Mouse (Mus musculus) forebrain, embryonic 15.5 days (tissue): ENCODE data around the gene Klhl5. TPM values are rescaled to one million over a fixed set of nuclear protein-coding genes. Genes with fewer than 3 reads are reported as not detected.
"Not testable (repeated sequence)": the region's sequence is repeated elsewhere in the genome, so short reads cannot be mapped to it uniquely, and the experiment has no call there.

ENCODE experiments used
- ATAC-seq: fragments of 200-750 bp; cut with Nextera tagmentation; replicated peaks from 2 replicates; pipeline ENCODE4 v1.8.0; 2017; ENCODE audit warnings: mild to moderate bottlenecking, moderate TSS enrichment, moderate library complexity
- H3K27ac ChIP-seq: fragments of 300-500 bp; sonication (generic); replicated peaks from 2 replicates; pipeline ENCODE4 v1.5.1; 2015; ENCODE audit warnings: mild to moderate bottlenecking, inconsistent platforms
- H3K27me3 ChIP-seq: fragments of 300-500 bp; sonication (generic); 2 replicates; pipeline ENCODE4 v1.6.1; 2015; ENCODE audit warnings: inconsistent platforms
- H3K36me3 ChIP-seq: fragments of 300-500 bp; sonication (generic); 2 replicates; pipeline ENCODE4 v1.6.1; 2015; ENCODE audit warnings: mild to moderate bottlenecking, inconsistent platforms
- H3K4me1 ChIP-seq: fragments of 300-500 bp; sonication (generic); 2 replicates; pipeline ENCODE4 v1.6.1; 2015; ENCODE audit warnings: inconsistent platforms
- H3K4me2 ChIP-seq: fragments of 300-500 bp; sonication (generic); replicated peaks from 2 replicates; pipeline ENCODE4 v1.6.1; 2015; ENCODE audit warnings: mild to moderate bottlenecking, inconsistent platforms
- H3K4me3 ChIP-seq: fragments of 300-500 bp; sonication (generic); 2 replicates; pipeline ENCODE4 v1.5.1; 2015; ENCODE audit warnings: mild to moderate bottlenecking, inconsistent platforms
- H3K9ac ChIP-seq: fragments of 300-500 bp; sonication (generic); replicated peaks from 2 replicates; pipeline ENCODE4 v1.6.1; 2015; ENCODE audit warnings: mild to moderate bottlenecking, inconsistent platforms
- H3K9me3 ChIP-seq: fragments of 300-500 bp; sonication (generic); 2 replicates; pipeline ENCODE4 v1.6.1; 2016; ENCODE audit warnings: inconsistent platforms
- WGBS: fragments of 180-500 bp; shearing (Covaris S2); methylation state at CpG from one replicate; pipeline ENCODE4 v1.1.7; 2015; ENCODE audit warnings: mixed read lengths; 5-methylcytosine and 5-hydroxymethylcytosine counted together
- polyA plus RNA-seq: library from polyadenylated mRNA; unstranded; fragments of >200 nt; fragmentation: Nextera tagmentation; extraction: Ambion mirVana; gene quantifications from 2 replicates; pipeline ENCODE4 v1.2.1, GENCODE M21; 2015

Klhl5 gene
- polyA plus RNA-seq, 1 experiment from 2014 or later = 60.4 TPM

DNA sequence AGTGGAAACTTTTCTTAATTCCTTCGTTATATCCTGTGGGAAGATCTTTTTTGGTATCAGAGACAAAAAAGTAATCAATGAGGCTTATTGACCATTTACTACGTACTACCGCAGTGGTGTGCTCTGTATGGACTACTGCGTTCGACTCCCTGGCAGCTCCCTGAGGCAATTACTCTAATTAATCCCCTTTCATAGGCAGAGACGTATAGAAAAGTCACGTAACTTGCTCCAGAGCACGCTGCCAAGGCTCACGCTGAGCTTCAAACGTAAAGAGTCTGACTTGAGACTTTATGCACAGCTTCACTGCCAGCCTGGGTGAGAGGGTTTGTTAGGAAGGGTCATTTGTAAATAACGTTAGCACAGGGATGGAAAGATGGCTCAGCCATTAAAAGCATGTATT is 7.3 kb upstream of the Klhl5 start:
- H3K4me2 ChIP-seq = no peak overlapping the region
- H3K9ac ChIP-seq = no peak overlapping the region
- no peak overlapping the region for H3K4me3 ChIP-seq
- no peak overlapping the region for H3K27ac ChIP-seq
- H3K9me3 ChIP-seq = no peaks in the 10 kb centered on the region
- ATAC-seq = no peak
- WGBS = 5% methylated on average over 11 of the region's 11 CpGs
- no peaks in the 10 kb centered on the region for H3K36me3 ChIP-seq
- no peaks in the 10 kb centered on the region for H3K27me3 ChIP-seq
- H3K4me1 ChIP-seq = 0 out of 2 replicates have a peak, but pooled peaks cover 3% of the 10 kb centered on the region

DNA sequence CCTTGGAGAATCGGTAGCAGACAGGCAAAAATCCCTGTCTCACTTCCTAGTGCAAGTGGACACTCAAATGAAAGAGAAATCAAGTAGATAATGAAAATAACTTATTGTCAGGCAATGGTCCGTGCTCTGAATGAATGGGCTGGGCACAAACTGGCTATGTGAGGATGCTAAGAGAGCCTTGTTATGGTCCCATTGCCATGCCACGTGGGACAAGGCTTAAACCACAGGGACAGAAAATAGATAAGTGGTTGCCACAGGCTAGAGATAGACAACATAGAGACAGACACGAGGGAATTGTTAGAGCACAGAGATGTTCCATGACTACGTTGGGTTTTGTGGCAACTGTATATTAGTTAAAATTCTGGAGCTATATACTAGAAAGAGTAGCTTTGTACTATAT is 6.1 kb upstream of the Klhl5 start:
- no peaks in the 10 kb centered on the region for H3K36me3 ChIP-seq
- no peaks in the 10 kb centered on the region for H3K9me3 ChIP-seq
- H3K9ac ChIP-seq = no peak overlapping the region
- no peak overlapping the region for H3K4me3 ChIP-seq
- no peak overlapping the region for H3K4me2 ChIP-seq
- H3K27me3 ChIP-seq = no peaks in the 10 kb centered on the region
- WGBS = 85% methylated on average over 5 of the region's 5 CpGs
- no peak overlapping the region for H3K27ac ChIP-seq
- 0 out of 2 replicates have a peak, but pooled peaks cover 3% of the 10 kb centered on the region for H3K4me1 ChIP-seq
- no peak for ATAC-seq

- H3K9ac ChIP-seq = no peak overlapping the region
- 90% methylated on average over 6 of the region's 6 CpGs for WGBS
- 0 out of 2 replicates have a peak, but pooled peaks cover 3% of the 10 kb centered on the region for H3K4me1 ChIP-seq
- no peak for ATAC-seq
- H3K27ac ChIP-seq = no peak overlapping the region
- no peak overlapping the region for H3K4me3 ChIP-seq
- H3K9me3 ChIP-seq = no peaks in the 10 kb centered on the region
- H3K36me3 ChIP-seq = no peaks in the 10 kb centered on the region
- H3K4me2 ChIP-seq = no peak overlapping the region
- H3K27me3 ChIP-seq = no peaks in the 10 kb centered on the region
Measured at GRCm38 (mm10) chr5:65101621-65102020, 5.7 kb upstream of the Klhl5 start.

DNA sequence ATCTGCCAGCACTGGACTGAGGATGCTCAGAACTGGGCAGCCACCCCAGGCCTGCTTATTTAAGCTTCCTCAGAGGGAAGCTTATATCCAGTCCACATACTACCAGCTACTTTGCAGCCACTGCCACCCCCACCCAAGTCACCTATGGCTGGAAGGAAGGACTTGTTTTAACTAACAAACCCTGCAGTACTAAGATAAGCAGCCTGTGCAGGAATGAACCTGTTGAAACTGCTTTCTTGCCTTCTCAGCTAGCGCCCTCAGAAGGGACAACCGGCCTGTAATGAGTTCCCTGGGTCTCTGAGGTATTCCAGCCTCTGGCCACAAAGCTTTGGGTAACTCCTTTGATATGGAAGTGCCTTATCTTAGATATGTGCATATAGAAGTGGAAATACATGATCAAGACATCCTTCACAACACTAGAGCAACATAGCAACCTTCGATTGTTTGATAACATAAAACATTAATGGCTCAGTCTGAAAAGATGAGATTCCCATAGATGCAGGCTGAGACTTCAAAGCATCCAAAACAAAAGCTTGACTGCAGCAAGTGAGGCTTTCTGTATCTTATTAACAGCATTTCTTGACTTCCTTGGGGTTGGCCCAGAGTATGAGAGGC is 5.2 kb upstream of the Klhl5 start:
- no peak overlapping the region for H3K27ac ChIP-seq
- H3K27me3 ChIP-seq = no peaks in the 10 kb centered on the region
- 0 out of 2 replicates have a peak, but pooled peaks cover 8% of the 10 kb centered on the region for H3K4me1 ChIP-seq
- H3K9ac ChIP-seq = no peak overlapping the region
- no peaks in the 10 kb centered on the region for H3K36me3 ChIP-seq
- no peaks in the 10 kb centered on the region for H3K9me3 ChIP-seq
- H3K4me3 ChIP-seq = no peak overlapping the region
- ATAC-seq = no peak
- no peak overlapping the region for H3K4me2 ChIP-seq
- WGBS = 65% methylated on average over 3 of the region's 3 CpGs

GRCm38 (mm10) chr5:65102641-65103042 is 4.7 kb upstream of the Klhl5 start:
- no peak for ATAC-seq
- no peaks in the 10 kb centered on the region for H3K27me3 ChIP-seq
- no peak overlapping the region for H3K4me2 ChIP-seq
- 0 out of 2 replicates have a peak, but pooled peaks cover 9% of the 10 kb centered on the region for H3K4me1 ChIP-seq
- no peak overlapping the region for H3K27ac ChIP-seq
- no peaks in the 10 kb centered on the region for H3K9me3 ChIP-seq
- WGBS = 36% methylated on average over 10 of the region's 10 CpGs
- no peaks in the 10 kb centered on the region for H3K36me3 ChIP-seq
- H3K9ac ChIP-seq = no peak overlapping the region
- H3K4me3 ChIP-seq = no peak overlapping the region

DNA sequence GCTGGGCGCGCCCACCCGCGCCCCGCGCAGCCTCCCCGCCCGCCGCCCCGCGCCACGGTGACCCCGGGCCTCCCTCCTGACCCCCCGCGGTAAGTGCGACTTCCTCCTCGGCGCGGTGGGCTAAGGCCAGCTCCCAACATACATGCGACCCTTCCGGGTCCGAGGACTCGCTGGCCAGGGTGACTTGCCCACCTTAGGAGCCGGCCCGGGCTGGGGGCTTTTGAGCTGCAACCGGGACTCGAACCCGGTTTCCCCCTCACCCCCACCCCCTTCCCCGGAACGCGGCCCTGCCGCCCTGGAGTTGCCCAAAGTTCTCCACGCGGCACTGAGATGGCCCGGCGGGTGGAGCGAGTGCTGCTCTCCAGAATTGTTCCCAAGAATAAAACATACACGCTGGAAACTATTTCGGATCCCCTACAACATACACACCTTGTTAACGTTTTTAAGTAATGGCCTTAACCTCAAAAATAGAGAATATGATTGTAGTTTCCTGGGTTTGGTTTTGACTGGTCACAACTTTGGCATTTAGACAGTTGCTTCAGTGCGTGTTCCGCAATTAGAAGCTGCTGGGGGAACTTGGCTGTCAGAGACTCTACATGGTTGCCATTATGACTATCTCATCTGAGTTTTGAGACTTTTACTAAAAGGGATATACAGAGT is 564 bp downstream of the Klhl5 start:
- peak overlapping the region; percentile 85 for H3K4me2 ChIP-seq
- H3K27ac ChIP-seq = peak overlapping the region; percentile 36
- H3K9me3 ChIP-seq = no peaks in the 10 kb centered on the region

GRCm38 (mm10) chr5:65112225-65112624 is 4.9 kb downstream of the Klhl5 start:
- not testable (repeated sequence) for H3K4me2 ChIP-seq, H3K9ac ChIP-seq, H3K4me1 ChIP-seq, H3K36me3 ChIP-seq, H3K9me3 ChIP-seq, H3K4me3 ChIP-seq, H3K27ac ChIP-seq, ATAC-seq, H3K27me3 ChIP-seq
- WGBS = 68% methylated on average over 3 of the region's 3 CpGs

More for the DNA sequence above, 564 bp downstream of the Klhl5 start:
- H3K4me1 ChIP-seq = peaks cover 12% of the 10 kb centered on the region; the same call in 1 of the 2 replicates
- ATAC-seq = no peak; the same call in none of the 2 replicates
- WGBS = 3% methylated on average over 31 of the region's 42 CpGs
- no peaks in the 10 kb centered on the region for H3K36me3 ChIP-seq
- H3K9ac ChIP-seq = peak overlapping the region; percentile 77
- peak overlapping the region; percentile 66 for H3K4me3 ChIP-seq
- H3K27me3 ChIP-seq = no peaks in the 10 kb centered on the region

DNA sequence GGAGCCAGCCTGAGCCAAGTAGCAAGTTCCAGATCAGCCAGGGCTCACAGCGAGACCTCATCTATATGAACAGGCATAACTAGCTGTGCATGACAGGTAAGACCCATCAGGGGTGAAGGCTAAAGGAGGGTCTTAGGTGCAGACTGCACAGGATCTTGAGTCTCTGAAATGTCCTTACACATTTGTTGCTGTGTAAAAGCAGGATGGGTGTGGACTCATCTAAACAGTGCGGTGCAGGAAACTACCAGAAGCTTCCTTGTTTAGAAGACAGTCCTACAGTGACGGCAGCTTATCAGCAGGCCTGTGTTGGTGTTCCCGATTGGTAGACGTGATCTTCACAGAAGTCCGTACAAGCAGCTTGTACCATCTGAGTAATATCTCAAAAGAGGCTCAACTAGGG is 6.0 kb downstream of the Klhl5 start:
- Histone ChIP-seq H3K4me3 (no peak overlapping the region), H3K4me1 (peaks cover 2% of the 10 kb centered on the region; the same call in 1 of the 2 replicates), H3K36me3 (0 out of 2 replicates have a peak, but pooled peaks cover 3% of the 10 kb centered on the region), H3K9ac (no peak overlapping the region), H3K9me3 (no peaks in the 10 kb centered on the region), H3K27ac (no peak overlapping the region), H3K27me3 (no peaks in the 10 kb centered on the region), H3K4me2 (no peak overlapping the region)
- 94% methylated on average over 6 of the region's 6 CpGs for WGBS
- no peak for ATAC-seq

DNA sequence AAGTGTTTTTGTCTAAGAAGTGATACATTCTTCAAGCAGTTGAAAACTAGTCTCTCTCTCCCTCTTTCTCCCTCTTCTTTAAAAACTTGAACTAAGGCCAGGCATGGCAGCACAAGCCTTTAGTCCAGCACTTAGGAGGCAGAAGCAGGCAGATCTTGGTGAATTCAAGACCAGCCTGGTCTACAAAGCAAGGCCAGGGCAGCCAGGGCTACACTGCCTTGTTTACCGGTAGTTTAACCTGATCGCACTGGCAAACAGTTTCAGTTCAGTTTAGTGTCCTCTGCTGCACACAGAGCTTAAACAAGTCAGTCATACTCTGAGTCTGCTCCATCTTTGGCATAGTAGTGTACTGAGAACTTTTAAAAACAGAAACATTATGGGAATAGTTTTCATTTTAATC is 9.4 kb downstream of the Klhl5 start:
- Histone ChIP-seq H3K36me3 (0 out of 2 replicates have a peak, but pooled peaks cover 3% of the 10 kb centered on the region), H3K27ac (no peak overlapping the region), H3K9ac (no peak overlapping the region), H3K9me3 (no peaks in the 10 kb centered on the region), H3K4me1 (no peaks in the 10 kb centered on the region), H3K4me2 (no peak overlapping the region), H3K4me3 (no peak overlapping the region), H3K27me3 (no peaks in the 10 kb centered on the region)
- 96% methylated on average over 2 of the region's 2 CpGs for WGBS
- ATAC-seq = no peak

DNA sequence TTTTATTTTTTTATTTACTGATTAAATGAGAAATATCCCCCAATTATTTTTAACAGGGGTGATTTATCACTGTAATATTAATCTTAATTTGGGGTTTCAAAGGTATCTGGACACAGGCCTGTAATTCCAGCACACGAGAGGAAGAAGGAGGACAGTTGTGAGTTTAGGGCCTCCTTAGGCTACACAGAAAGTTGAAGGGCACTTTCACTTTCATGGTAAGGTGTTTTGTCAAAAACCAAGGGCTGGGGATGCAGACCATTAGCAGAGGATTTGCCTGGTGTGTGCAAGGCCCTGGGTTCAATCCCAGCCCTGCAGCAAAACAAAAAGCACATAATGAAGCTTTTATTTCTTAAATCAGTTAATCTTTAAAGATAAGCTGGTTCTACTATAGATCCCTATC is 12.2 kb downstream of the Klhl5 start:
- Histone ChIP-seq H3K4me2 (no peak overlapping the region), H3K27me3 (no peaks in the 10 kb centered on the region), H3K9me3 (no peaks in the 10 kb centered on the region), H3K9ac (no peak overlapping the region), H3K36me3 (0 out of 2 replicates have a peak, but pooled peaks cover 3% of the 10 kb centered on the region), H3K4me3 (no peak overlapping the region), H3K4me1 (no peaks in the 10 kb centered on the region), H3K27ac (no peak overlapping the region)
- whole genome bisulfite sequencing = 78% methylated on average over 1 of the region's 1 CpGs
- ATAC-seq = no peak

DNA sequence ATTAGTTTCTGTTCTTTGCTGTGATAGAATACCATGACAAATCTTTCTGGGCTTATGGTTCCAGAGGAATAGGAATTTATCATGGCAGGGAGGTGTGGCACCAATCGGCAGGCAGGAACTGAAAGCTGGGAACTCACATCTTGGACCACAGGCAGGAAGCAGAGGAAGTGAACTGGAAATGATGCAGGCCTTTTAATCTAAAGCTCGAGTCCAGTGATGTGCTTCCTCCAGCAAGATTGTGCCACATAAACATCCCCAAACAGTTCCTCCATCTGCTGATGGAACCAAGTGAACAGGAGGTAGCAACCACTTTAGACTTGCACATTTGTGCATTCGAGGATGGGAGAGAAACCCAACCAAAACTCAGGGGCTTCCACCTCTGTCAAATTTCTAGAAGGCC is 12.6 kb downstream of the Klhl5 start:
- Histone ChIP-seq H3K27me3 (no peaks in the 10 kb centered on the region), H3K9ac (no peak overlapping the region), H3K4me3 (no peak overlapping the region), H3K4me2 (no peak overlapping the region), H3K4me1 (no peaks in the 10 kb centered on the region), H3K9me3 (no peaks in the 10 kb centered on the region), H3K27ac (no peak overlapping the region), H3K36me3 (0 out of 2 replicates have a peak, but pooled peaks cover 3% of the 10 kb centered on the region)
- WGBS = 52% methylated on average over 3 of the region's 3 CpGs
- no peak for ATAC-seq

GRCm38 (mm10) chr5:65122616-65123015 is 15.3 kb downstream of the Klhl5 start:
- H3K27me3 ChIP-seq = no peaks in the 10 kb centered on the region
- H3K9me3 ChIP-seq = no peaks in the 10 kb centered on the region
- no peak for ATAC-seq
- H3K4me1 ChIP-seq = no peaks in the 10 kb centered on the region
- no peak overlapping the region for H3K27ac ChIP-seq
- H3K9ac ChIP-seq = no peak overlapping the region
- H3K4me3 ChIP-seq = no peak overlapping the region
- 83% methylated on average over 3 of the region's 3 CpGs for WGBS
- no peaks in the 10 kb centered on the region for H3K36me3 ChIP-seq
- H3K4me2 ChIP-seq = no peak overlapping the region
